Mouse (Mus musculus): ENCODE results near the gene Stab1. TPM values are rescaled to one million over a fixed set of nuclear protein-coding genes. Genes with fewer than 3 reads are reported as not detected.

The Stab1 gene
- polyA plus RNA-seq, 1 experiment from 2014 or later, result 12.9 TPM

GRCm38 (mm10) chr14:31172781-31173455 lies 4.5 kb upstream of the Stab1 start:
- Histone ChIP-seq H3K4me3 (no peak overlapping the region), H3K4me2 (replicated peaks) (no peak overlapping the region), H3K9me3 (no peaks in the 10 kb centered on the region), H3K4me1 (no peaks in the 10 kb centered on the region), H3K9ac (replicated peaks) (no peak overlapping the region), H3K27ac (replicated peaks) (no peak overlapping the region), H3K27me3 (no peaks in the 10 kb centered on the region), H3K36me3 (peaks cover 77% of the 10 kb centered on the region)
- no peak for ATAC-seq (replicated peaks)
- 89% methylated on average over 18 of the region's 18 CpGs for WGBS

DNA sequence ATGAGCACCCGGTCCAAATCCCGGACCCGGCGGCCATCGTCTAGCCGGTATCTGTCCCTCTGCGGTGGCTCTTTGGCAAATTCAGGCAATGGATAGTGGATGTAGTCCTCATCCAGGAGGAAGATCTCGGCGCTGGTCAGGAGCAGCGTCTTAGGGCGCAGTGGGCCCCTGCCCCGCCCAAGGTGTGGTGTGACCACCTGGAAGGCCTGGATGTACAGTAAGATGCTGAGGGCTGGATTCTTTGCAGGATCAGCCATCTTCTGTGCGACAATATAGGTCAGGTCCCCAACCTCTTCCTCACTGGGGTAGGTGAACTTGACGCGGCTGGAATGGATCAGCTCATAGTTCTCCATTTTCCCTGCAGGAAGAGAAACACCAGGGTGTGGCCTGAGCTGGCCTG lies 3.4 kb upstream of the Stab1 start:
- Histone ChIP-seq H3K4me2 (replicated peaks) (no peak overlapping the region), H3K4me3 (no peak overlapping the region), H3K9ac (replicated peaks) (no peak overlapping the region), H3K27me3 (no peaks in the 10 kb centered on the region), H3K36me3 (peaks cover 66% of the 10 kb centered on the region), H3K27ac (replicated peaks) (no peak overlapping the region), H3K9me3 (no peaks in the 10 kb centered on the region), H3K4me1 (peaks cover 4% of the 10 kb centered on the region; the same call in 1 of the 2 replicates)
- no peak for ATAC-seq (replicated peaks)
- WGBS, result 96% methylated on average over 15 of the region's 15 CpGs

DNA sequence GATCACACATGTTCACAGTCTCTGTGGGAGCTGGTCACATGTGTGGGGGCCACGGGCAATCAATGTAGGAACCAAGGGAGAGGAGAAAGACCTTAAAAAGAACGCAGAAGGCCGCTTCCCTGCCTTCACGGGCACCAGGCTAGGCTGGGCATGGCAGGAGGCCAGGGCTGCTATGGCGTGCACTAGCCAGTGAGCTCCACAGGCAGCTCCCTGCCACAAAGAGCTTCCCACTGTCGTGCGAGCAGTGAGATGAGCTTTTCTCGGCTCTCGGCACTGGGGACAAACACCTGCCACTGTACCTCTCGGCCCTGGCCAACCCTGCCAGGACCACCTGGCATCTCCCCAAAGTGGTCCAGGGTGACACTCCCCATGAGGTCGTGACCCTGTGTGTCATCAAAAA lies 2.9 kb upstream of the Stab1 start:
- H3K27me3 ChIP-seq, result no peaks in the 10 kb centered on the region
- H3K9me3 ChIP-seq, result no peaks in the 10 kb centered on the region
- H3K4me3 ChIP-seq, result no peak overlapping the region
- peaks cover 8% of the 10 kb centered on the region; the same call in 1 of the 2 replicates for H3K4me1 ChIP-seq
- WGBS, result 71% methylated on average over 11 of the region's 11 CpGs
- no peak overlapping the region for H3K9ac ChIP-seq (replicated peaks)
- 0 out of 2 replicates have a peak overlapping the region, but pooled peaks have one; percentile 8 for H3K27ac ChIP-seq (replicated peaks)
- H3K36me3 ChIP-seq, result peaks cover 61% of the 10 kb centered on the region
- no peak overlapping the region for H3K4me2 ChIP-seq (replicated peaks)
- no peak for ATAC-seq (replicated peaks)

DNA sequence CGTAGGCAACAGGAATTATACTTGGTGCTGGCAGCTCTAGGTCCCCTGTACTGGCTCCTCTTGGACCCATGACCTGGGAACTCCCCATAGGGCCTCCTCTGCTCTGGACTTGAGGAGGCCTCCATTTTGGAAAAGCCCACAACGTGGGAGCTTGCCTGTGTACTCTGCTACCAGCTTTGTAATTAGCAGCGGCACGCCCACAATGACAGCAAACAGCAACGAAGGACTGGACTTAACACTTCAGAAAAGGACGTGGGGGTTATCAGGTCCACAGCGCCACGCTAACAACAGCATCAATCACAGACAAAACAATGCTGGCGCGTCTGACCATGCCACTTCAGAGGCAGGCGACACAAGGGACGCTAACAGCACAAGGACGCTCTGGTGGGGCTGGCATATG lies 2.5 kb upstream of the Stab1 start:
- no peak for ATAC-seq (replicated peaks)
- Histone ChIP-seq H3K36me3 (peaks cover 57% of the 10 kb centered on the region), H3K9me3 (no peaks in the 10 kb centered on the region), H3K4me1 (peaks cover 10% of the 10 kb centered on the region; the same call in 1 of the 2 replicates), H3K27me3 (no peaks in the 10 kb centered on the region), H3K27ac (replicated peaks) (0 out of 2 replicates have a peak overlapping the region, but pooled peaks have one; percentile 8), H3K4me3 (no peak overlapping the region), H3K9ac (replicated peaks) (no peak overlapping the region), H3K4me2 (replicated peaks) (no peak overlapping the region)
- 81% methylated on average over 13 of the region's 13 CpGs for WGBS

DNA sequence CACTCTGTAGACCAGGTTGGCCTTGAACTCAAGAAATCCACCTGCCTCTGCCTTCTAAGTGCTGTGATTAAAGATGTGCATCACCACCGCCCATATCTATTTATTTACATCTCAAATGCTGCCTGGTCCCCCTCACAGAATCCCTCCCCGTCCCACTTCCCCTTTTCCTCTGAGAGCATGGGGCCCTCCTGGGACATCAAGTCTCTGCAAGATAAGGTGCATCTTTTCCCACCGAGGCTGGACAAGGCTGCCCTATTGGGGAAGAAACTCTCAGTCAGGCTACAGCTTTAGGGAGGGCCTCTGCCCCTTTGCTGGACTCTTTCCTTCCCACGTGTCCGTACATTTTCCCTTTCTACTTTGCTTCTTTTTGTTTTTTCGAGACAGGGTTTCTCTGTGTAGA lies 1.1 kb upstream of the Stab1 start:
- WGBS, result 85% methylated on average over 6 of the region's 6 CpGs
- Histone ChIP-seq H3K9ac (replicated peaks) (no peak overlapping the region), H3K27ac (replicated peaks) (peak overlapping the region; percentile 17; the same call in 1 of the 2 replicates), H3K4me2 (replicated peaks) (no peak overlapping the region), H3K4me3 (no peak overlapping the region), H3K9me3 (no peaks in the 10 kb centered on the region), H3K36me3 (peaks cover 42% of the 10 kb centered on the region), H3K4me1 (peaks cover 13% of the 10 kb centered on the region; the same call in 1 of the 2 replicates), H3K27me3 (no peaks in the 10 kb centered on the region)
- ATAC-seq (replicated peaks), result no peak

DNA sequence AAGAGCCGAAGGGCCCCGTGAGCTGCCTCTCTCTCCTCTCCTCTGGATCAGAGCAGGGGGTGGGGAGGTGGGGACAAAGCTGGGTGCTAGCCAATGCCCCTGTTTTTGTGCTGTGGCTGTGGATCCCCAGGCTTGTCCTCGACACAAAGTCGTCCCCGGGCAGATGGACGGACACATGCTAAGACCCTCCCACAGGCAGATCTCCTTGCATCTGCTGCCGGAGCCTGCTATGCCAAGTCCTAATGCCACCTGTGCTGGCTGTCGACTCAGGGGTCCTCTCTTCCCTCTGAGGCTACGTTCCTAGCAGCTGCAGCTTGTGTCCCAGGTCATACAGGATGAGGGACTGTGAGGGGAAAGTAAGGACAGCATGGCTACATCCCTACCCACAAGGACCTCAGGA lies 1.6 kb downstream of the Stab1 start:
- H3K9ac ChIP-seq (replicated peaks), result no peak overlapping the region
- H3K4me2 ChIP-seq (replicated peaks), result no peak overlapping the region
- peaks cover 13% of the 10 kb centered on the region; the same call in 1 of the 2 replicates for H3K4me1 ChIP-seq
- H3K27ac ChIP-seq (replicated peaks), result no peak overlapping the region
- 48% methylated on average over 9 of the region's 9 CpGs for WGBS
- no peak overlapping the region for H3K4me3 ChIP-seq
- H3K27me3 ChIP-seq, result no peaks in the 10 kb centered on the region
- ATAC-seq (replicated peaks), result no peak
- H3K9me3 ChIP-seq, result no peaks in the 10 kb centered on the region
- peaks cover 17% of the 10 kb centered on the region for H3K36me3 ChIP-seq

- Histone ChIP-seq H3K9ac (replicated peaks) (no peak overlapping the region), H3K9me3 (no peaks in the 10 kb centered on the region), H3K4me3 (no peak overlapping the region), H3K4me2 (replicated peaks) (no peak overlapping the region), H3K27ac (replicated peaks) (no peak overlapping the region), H3K4me1 (peaks cover 13% of the 10 kb centered on the region; the same call in 1 of the 2 replicates), H3K36me3 (peaks cover 9% of the 10 kb centered on the region), H3K27me3 (no peaks in the 10 kb centered on the region)
- no peak for ATAC-seq (replicated peaks)
- WGBS, result 63% methylated on average over 10 of the region's 10 CpGs
Measured at GRCm38 (mm10) chr14:31165991-31166630, 2.3 kb downstream of the Stab1 start.

DNA sequence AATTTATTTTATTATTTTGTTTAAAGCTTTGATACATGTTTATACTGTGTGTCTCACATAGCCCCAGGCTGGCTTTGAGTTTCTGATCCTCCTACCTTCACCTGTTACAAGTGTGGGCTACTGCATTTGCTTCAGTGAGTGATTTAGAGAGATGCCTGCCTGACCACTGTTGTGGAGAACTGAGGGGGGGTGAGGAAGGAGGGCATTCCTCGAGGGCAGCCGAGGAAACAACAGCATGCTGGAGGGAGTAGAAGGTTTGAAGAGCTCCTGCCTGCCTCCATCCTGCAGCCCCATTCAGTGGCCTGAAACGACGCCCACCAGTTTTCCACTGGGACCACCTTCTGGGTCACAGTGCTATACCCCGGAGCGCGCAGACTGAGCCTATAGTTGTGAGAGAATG lies 3.0 kb downstream of the Stab1 start:
- Histone ChIP-seq H3K4me3 (no peak overlapping the region), H3K4me1 (peaks cover 13% of the 10 kb centered on the region; the same call in 1 of the 2 replicates), H3K27ac (replicated peaks) (no peak overlapping the region), H3K9ac (replicated peaks) (no peak overlapping the region), H3K27me3 (no peaks in the 10 kb centered on the region), H3K4me2 (replicated peaks) (no peak overlapping the region), H3K36me3 (peaks cover 3% of the 10 kb centered on the region), H3K9me3 (no peaks in the 10 kb centered on the region)
- no peak for ATAC-seq (replicated peaks)
- WGBS, result 67% methylated on average over 7 of the region's 7 CpGs

- WGBS, result 56% methylated on average over 2 of the region's 2 CpGs
- Histone ChIP-seq H3K4me3 (no peak overlapping the region), H3K4me1 (peaks cover 13% of the 10 kb centered on the region; the same call in 1 of the 2 replicates), H3K27me3 (no peaks in the 10 kb centered on the region), H3K9ac (replicated peaks) (no peak overlapping the region), H3K27ac (replicated peaks) (no peak overlapping the region), H3K36me3 (no peaks in the 10 kb centered on the region), H3K4me2 (replicated peaks) (no peak overlapping the region), H3K9me3 (no peaks in the 10 kb centered on the region)
- ATAC-seq (replicated peaks), result no peak
Measured at GRCm38 (mm10) chr14:31165010-31165409, 3.4 kb downstream of the Stab1 start.

- H3K4me3 ChIP-seq, result no peak overlapping the region
- no peak for ATAC-seq (replicated peaks)
- 76% methylated on average over 8 of the region's 8 CpGs for WGBS
Measured at GRCm38 (mm10) chr14:31164067-31164466, 4.4 kb downstream of the Stab1 start.

GRCm38 (mm10) chr14:31161638-31162037 lies 6.8 kb downstream of the Stab1 start:
- 69% methylated on average over 10 of the region's 10 CpGs for WGBS
- no peak overlapping the region for H3K27ac ChIP-seq (replicated peaks)
- H3K36me3 ChIP-seq, result no peaks in the 10 kb centered on the region
- no peak for ATAC-seq (replicated peaks)
- H3K9me3 ChIP-seq, result no peaks in the 10 kb centered on the region
- H3K4me2 ChIP-seq (replicated peaks), result no peak overlapping the region
- H3K9ac ChIP-seq (replicated peaks), result no peak overlapping the region
- no peak overlapping the region for H3K4me3 ChIP-seq
- peaks cover 7% of the 10 kb centered on the region; the same call in 1 of the 2 replicates for H3K4me1 ChIP-seq
- H3K27me3 ChIP-seq, result no peaks in the 10 kb centered on the region

More at GRCm38 (mm10) chr14:31164067-31164466, 4.4 kb downstream of the Stab1 start:
- H3K36me3 ChIP-seq, result no peaks in the 10 kb centered on the region
- no peaks in the 10 kb centered on the region for H3K9me3 ChIP-seq
- H3K4me1 ChIP-seq, result peaks cover 13% of the 10 kb centered on the region; the same call in 1 of the 2 replicates
- H3K9ac ChIP-seq (replicated peaks), result no peak overlapping the region
- no peak overlapping the region for H3K4me2 ChIP-seq (replicated peaks)
- no peaks in the 10 kb centered on the region for H3K27me3 ChIP-seq
- no peak overlapping the region for H3K27ac ChIP-seq (replicated peaks)

- H3K4me2 ChIP-seq (replicated peaks), result no peak overlapping the region
- H3K4me3 ChIP-seq, result no peak overlapping the region
- no peaks in the 10 kb centered on the region for H3K27me3 ChIP-seq
- H3K4me1 ChIP-seq, result 0 out of 2 replicates have a peak, but pooled peaks cover 3% of the 10 kb centered on the region
- H3K36me3 ChIP-seq, result no peaks in the 10 kb centered on the region
- no peak for ATAC-seq (replicated peaks)
- no peak overlapping the region for H3K9ac ChIP-seq (replicated peaks)
- no peak overlapping the region for H3K27ac ChIP-seq (replicated peaks)
- no peaks in the 10 kb centered on the region for H3K9me3 ChIP-seq
- 91% methylated on average over 7 of the region's 7 CpGs for WGBS
Measured at GRCm38 (mm10) chr14:31161191-31161590, 7.2 kb downstream of the Stab1 start.
